Mouse (Mus musculus): ENCODE measurements at regions not wholly inside any gene's neighbourhood (a gene's known extent, or its start where the extent isn't known, plus 50 kb on each side); places are given as distances from the start of the nearest gene placed in this dataset.

GRCm38 (mm10) chr15:102788846-102789518 is 67.0 kb upstream of the Calcoco1 start:
- TF ChIP-seq CTCF (IDR thresholded peaks at IDR 0.05; ENCODE audit: borderline replicate concordance, control insufficient read depth, extremely low read depth, insufficient read depth, low read length, poor library complexity) (no peak), POLR2A (IDR thresholded peaks at IDR 0.05; ENCODE audit: control insufficient read depth, extremely low read depth, insufficient read depth, low read length, poor library complexity) (no peak)
